14 mouse cellular contexts compared by ENCODE assay signal in the genomic region with DNA sequence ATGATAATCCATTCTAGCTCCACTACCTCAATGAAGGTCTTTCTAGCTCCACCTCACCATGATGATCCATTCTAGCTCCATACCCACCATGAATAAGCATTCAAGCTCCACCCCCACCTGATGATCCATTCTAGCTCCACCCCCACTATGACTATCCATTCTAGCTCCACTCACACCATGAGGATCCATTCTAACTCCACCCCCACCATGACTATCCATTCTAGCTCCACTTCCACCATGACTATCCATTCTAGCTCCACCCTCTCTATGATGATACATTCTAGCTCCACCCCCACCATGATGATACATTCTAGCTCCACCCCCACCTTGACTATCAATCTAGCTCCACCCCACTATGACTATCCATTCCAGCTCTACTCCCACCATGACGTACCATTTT. TPM values are rescaled to one million over a fixed set of nuclear protein-coding genes. Genes with fewer than 3 reads are reported as not detected.
DNase-seq lines count a peak whose midpoint lies in the region; ATAC-seq lines count a peak whose summit lies in the region.
"Had no signal": no experiment of that assay in that cellular context is flagged by ENCODE, and none has a peak within 500 bp of the region (broad histone marks: within the 10 kb centered on the region; RNA-seq: fewer than 3 reads in every experiment).

No protein-coding gene starts in this region.

- no peak overlapping the region for H3K4me2 ChIP-seq in kidney, embryonic 15.5 days
- no peak overlapping the region for H3K4me2 ChIP-seq in kidney, embryonic 14.5 days (replicated peaks; ENCODE audit: low read depth, low read length)
- H3K4me2 ChIP-seq in embryonic facial prominence, embryonic 14.5 days (ENCODE audit: low read depth, low read length): no peak overlapping the region

- H3K4me3 ChIP-seq in kidney, embryonic 15.5 days (replicated peaks): no peak overlapping the region
- H3K4me3 ChIP-seq in kidney, embryonic 14.5 days (ENCODE audit: low read length): no peak overlapping the region
- no peak overlapping the region for H3K4me3 ChIP-seq in embryonic facial prominence, embryonic 14.5 days (ENCODE audit: low read depth, low read length)
- H3K4me3 ChIP-seq: erythroblast, embryonic 14.5 days had no signal

- H3K9me3 ChIP-seq in kidney, embryonic 15.5 days (replicated peaks): no peaks in the 10 kb centered on the region
- no peaks in the 10 kb centered on the region for H3K9me3 ChIP-seq in kidney, embryonic 14.5 days (ENCODE audit: control insufficient read depth, low read length)
- 0 out of 2 replicates have a peak, but pooled peaks cover 4% of the 10 kb centered on the region for H3K9me3 ChIP-seq in embryonic facial prominence, embryonic 14.5 days (ENCODE audit: control insufficient read depth, low read length)

- no peaks in the 10 kb centered on the region for H3K36me3 ChIP-seq in kidney, embryonic 15.5 days
- H3K36me3 ChIP-seq in kidney, embryonic 14.5 days (ENCODE audit: control insufficient read depth, insufficient read depth, low read length): no peaks in the 10 kb centered on the region
- no peaks in the 10 kb centered on the region for H3K36me3 ChIP-seq in embryonic facial prominence, embryonic 14.5 days (ENCODE audit: control insufficient read depth, insufficient read depth, low read length)

- ATAC-seq in CD4-positive, CD25-positive, alpha-beta regulatory T cell, adult 4 months: no peak
- ATAC-seq in kidney, embryonic 15.5 days (replicated peaks; ENCODE audit: low FRiP score): peak; percentile 71
- ATAC-seq in kidney, embryonic 14.5 days (ENCODE audit: low FRiP score, low TSS enrichment): no peak
- 0 out of 2 replicates have a peak, but pooled peaks have one; percentile 22 for ATAC-seq in embryonic facial prominence, embryonic 14.5 days (ENCODE audit: low read depth)
- peak; percentile 56 for ATAC-seq in megakaryocyte-erythroid progenitor cell, adult 5-6 weeks (replicated peaks; ENCODE audit: low FRiP score, low TSS enrichment, poor library complexity, severe bottlenecking)

- H3K27ac ChIP-seq in kidney, embryonic 15.5 days: no peak overlapping the region
- H3K27ac ChIP-seq in kidney, embryonic 14.5 days (ENCODE audit: low read depth, low read length): no peak overlapping the region
- H3K27ac ChIP-seq in embryonic facial prominence, embryonic 14.5 days (replicated peaks; ENCODE audit: low read depth, low read length): no peak overlapping the region

- H3K4me1 ChIP-seq in kidney, embryonic 15.5 days: no peaks in the 10 kb centered on the region
- H3K4me1 ChIP-seq in kidney, embryonic 14.5 days (ENCODE audit: control insufficient read depth, insufficient read depth, low read length): no peaks in the 10 kb centered on the region
- H3K4me1 ChIP-seq in embryonic facial prominence, embryonic 14.5 days (ENCODE audit: control insufficient read depth, insufficient read depth, low read length): 0 out of 2 replicates have a peak, but pooled peaks cover 9% of the 10 kb centered on the region

- WGBS in kidney, embryonic 15.5 days: 93% methylated on average over 1 of the region's 1 CpGs
- 88% methylated on average over 1 of the region's 1 CpGs for WGBS in kidney, embryonic 14.5 days
- WGBS in embryonic facial prominence, embryonic 14.5 days: 93% methylated on average over 1 of the region's 1 CpGs

- DNase-seq in CD4-positive, CD25-positive, alpha-beta regulatory T cell, adult 2 months (ENCODE audit: low read depth, low spot score): peak; percentile 16
- no peak for DNase-seq in embryonic facial prominence, embryonic 14.5 days (ENCODE audit: low spot score)
- no peak for DNase-seq in layer of hippocampus, adult 9-10 months (ENCODE audit: low spot score)
- no peak for DNase-seq in cerebellum, adult 11-12 months
- DNase-seq: adrenal gland, postnatal 25 days; cerebellum, adult 2 months; gastrocnemius, postnatal 14 days; kidney, postnatal 4 days had no signal

- no peaks in the 10 kb centered on the region for H3K27me3 ChIP-seq in kidney, embryonic 15.5 days
- H3K27me3 ChIP-seq in kidney, embryonic 14.5 days (ENCODE audit: control insufficient read depth, insufficient read depth, low read length): no peaks in the 10 kb centered on the region
- no peaks in the 10 kb centered on the region for H3K27me3 ChIP-seq in embryonic facial prominence, embryonic 14.5 days (replicated peaks; ENCODE audit: control insufficient read depth, insufficient read depth, low read length)

- no peak overlapping the region for H3K9ac ChIP-seq in kidney, embryonic 15.5 days
- H3K9ac ChIP-seq in kidney, embryonic 14.5 days (ENCODE audit: low read depth, low read length): no peak overlapping the region
- H3K9ac ChIP-seq in embryonic facial prominence, embryonic 14.5 days (ENCODE audit: low read depth, low read length): no peak overlapping the region

RNA-seq across cellular contexts. Expression of a gene that starts 3.6 kb away (rescaled TPM):
- under 1 TPM in 1 of 2 experiments, not detected in 1; 0.14 TPM for polyA plus RNA-seq in CD4-positive, CD25-positive, alpha-beta regulatory T cell, adult 4 months (2017; shearing (Covaris generic))
- 0.01 and 0.04 TPM in 2 replicates for polyA plus RNA-seq in kidney, embryonic 15.5 days (2015; fragmentation: Nextera tagmentation; extraction: Ambion mirVana)
- not detected in 2 replicates for polyA plus RNA-seq in kidney, embryonic 14.5 days (2014; fragmentation: Nextera tagmentation; extraction: Ambion mirVana)
- 0.17 and 0.29 TPM in 2 replicates for polyA plus RNA-seq in embryonic facial prominence, embryonic 14.5 days (2014; fragmentation: Nextera tagmentation; extraction: Ambion mirVana)
- total RNA-seq in megakaryocyte-erythroid progenitor cell, adult 5-6 weeks (2014; fragmentation: Nextera tagmentation): 4.4 and 6.1 TPM in 2 replicates
- total RNA-seq in megakaryocyte-erythroid progenitor cell, adult 5-6 weeks (2017): 1.9 and 5.8 TPM in 2 replicates
- total RNA-seq: liver, adult 2 months had no signal
- polyA plus RNA-seq: erythroblast, embryonic 14.5 days; liver, adult 2 months had no signal

Comparison
In these comparisons a context has a peak if more than half of its experiments do, and no peak if none do; other contexts are left out.
1. ATAC-seq: peak in kidney, embryonic 15.5 days (single experiment), embryonic facial prominence, embryonic 14.5 days (single experiment) and megakaryocyte-erythroid progenitor cell, adult 5-6 weeks (single experiment); none in CD4-positive, CD25-positive, alpha-beta regulatory T cell, adult 4 months (single experiment) and kidney, embryonic 14.5 days (single experiment).